Mouse (Mus musculus): ENCODE data around the gene Gpr137. TPM values are rescaled to one million over a fixed set of nuclear protein-coding genes. Genes with fewer than 3 reads are reported as not detected.
A peak's percentile ranks its signal among the peaks of the same experiment; 100 is the strongest.

Gene Gpr137
- polyA plus RNA-seq, 1 experiment from 2014 or later: 27.4 TPM

- peak within 1 kb of the TSS; percentile 85 for H3K9ac ChIP-seq (ENCODE audit: low read depth, low read length)
- peak within 1 kb of the TSS; percentile 91 for H3K4me2 ChIP-seq (replicated peaks; ENCODE audit: low read depth, low read length)
- H3K36me3 ChIP-seq (ENCODE audit: control insufficient read depth, insufficient read depth, low read length): no peaks in the 10 kb centered on the region; the same call in 1 of the 2 replicates
- peaks cover 35% of the 10 kb centered on the region for H3K27me3 ChIP-seq (ENCODE audit: control insufficient read depth, insufficient read depth, low read length)
- ATAC-seq (ENCODE audit: low FRiP score, low TSS enrichment): peak; percentile 93
- H3K27ac ChIP-seq (ENCODE audit: low read depth, low read length): peak within 1 kb of the TSS; percentile 71
- H3K9me3 ChIP-seq (ENCODE audit: control insufficient read depth, low read length): peaks cover 4% of the 10 kb centered on the region; the same call in 1 of the 2 replicates
- WGBS: under 1% methylated on average over 63 of the region's 66 CpGs
- H3K4me1 ChIP-seq (ENCODE audit: control insufficient read depth, insufficient read depth, low read length): peaks cover 18% of the 10 kb centered on the region
- H3K4me3 ChIP-seq (ENCODE audit: low read length): peak within 1 kb of the TSS; percentile 73
Measured at GRCm38 (mm10) chr19:6921647-6922567, 20.4 kb downstream of the Gpr137 start, which contains the start of gene Esrra. Esrra (minus strand) TSS chr19:6921813.

- H3K4me1 ChIP-seq (ENCODE audit: control insufficient read depth, insufficient read depth, low read length): peaks cover 18% of the 10 kb centered on the region
- H3K27ac ChIP-seq (ENCODE audit: low read depth, low read length): peak overlapping the region; percentile 71
- peak overlapping the region; percentile 85 for H3K9ac ChIP-seq (ENCODE audit: low read depth, low read length)
- peak; percentile 20 for ATAC-seq (ENCODE audit: low FRiP score, low TSS enrichment)
- H3K27me3 ChIP-seq (ENCODE audit: control insufficient read depth, insufficient read depth, low read length): peaks cover 26% of the 10 kb centered on the region
- H3K4me3 ChIP-seq (ENCODE audit: low read length): peak overlapping the region; percentile 73
- 1% methylated on average over 44 of the region's 48 CpGs for WGBS
- H3K36me3 ChIP-seq (ENCODE audit: control insufficient read depth, insufficient read depth, low read length): no peaks in the 10 kb centered on the region; the same call in 1 of the 2 replicates
- peaks cover under 1% of the 10 kb centered on the region; the same call in 1 of the 2 replicates for H3K9me3 ChIP-seq (ENCODE audit: control insufficient read depth, low read length)
- peak overlapping the region; percentile 91 for H3K4me2 ChIP-seq (replicated peaks; ENCODE audit: low read depth, low read length)
Measured at GRCm38 (mm10) chr19:6920741-6921636, 21.3 kb downstream of the Gpr137 start.

GRCm38 (mm10) chr19:6919876-6920740 is 22.2 kb downstream of the Gpr137 start:
- H3K4me1 ChIP-seq (ENCODE audit: control insufficient read depth, insufficient read depth, low read length): peaks cover 18% of the 10 kb centered on the region
- peak overlapping the region; percentile 73 for H3K4me3 ChIP-seq (ENCODE audit: low read length)
- H3K9ac ChIP-seq (ENCODE audit: low read depth, low read length): peak overlapping the region; percentile 85
- no peaks in the 10 kb centered on the region for H3K9me3 ChIP-seq (ENCODE audit: control insufficient read depth, low read length)
- H3K36me3 ChIP-seq (ENCODE audit: control insufficient read depth, insufficient read depth, low read length): no peaks in the 10 kb centered on the region; the same call in 1 of the 2 replicates
- peak overlapping the region; percentile 91 for H3K4me2 ChIP-seq (replicated peaks; ENCODE audit: low read depth, low read length)
- H3K27me3 ChIP-seq (ENCODE audit: control insufficient read depth, insufficient read depth, low read length): peaks cover 17% of the 10 kb centered on the region
- 31% methylated on average over 8 of the region's 8 CpGs for WGBS
- H3K27ac ChIP-seq (ENCODE audit: low read depth, low read length): peak overlapping the region; percentile 71; the same call in 1 of the 2 replicates
- peak; percentile 7; the same call in 1 of the 2 replicates for ATAC-seq (ENCODE audit: low FRiP score, low TSS enrichment)

DNA sequence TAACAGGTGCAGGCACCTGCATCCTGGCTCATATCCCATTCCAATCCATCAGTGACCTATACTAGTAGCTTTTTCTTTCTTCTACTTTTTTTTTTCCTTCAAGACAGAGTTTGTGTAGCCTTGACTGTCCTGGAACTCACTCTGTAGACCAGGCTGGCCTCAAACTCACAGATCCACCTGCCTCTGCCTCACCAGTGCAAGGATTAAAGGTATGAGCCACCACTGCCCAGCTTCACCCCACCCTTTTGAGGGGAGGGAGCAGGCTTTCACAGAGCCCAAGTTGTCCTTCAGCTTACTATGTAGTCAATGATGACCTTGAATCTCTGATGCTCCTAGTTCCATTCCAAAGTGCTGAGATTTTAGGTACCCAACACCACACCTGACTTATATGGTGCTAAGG is 22.8 kb downstream of the Gpr137 start:
- H3K27me3 ChIP-seq (ENCODE audit: control insufficient read depth, insufficient read depth, low read length): peaks cover 11% of the 10 kb centered on the region
- H3K9me3 ChIP-seq (ENCODE audit: control insufficient read depth, low read length): no peaks in the 10 kb centered on the region
- H3K27ac ChIP-seq (ENCODE audit: low read depth, low read length): no peak overlapping the region
- H3K36me3 ChIP-seq (ENCODE audit: control insufficient read depth, insufficient read depth, low read length): no peaks in the 10 kb centered on the region; the same call in 1 of the 2 replicates
- no peak for ATAC-seq (ENCODE audit: low FRiP score, low TSS enrichment)
- no peak overlapping the region for H3K4me3 ChIP-seq (ENCODE audit: low read length)
- no peak overlapping the region for H3K9ac ChIP-seq (ENCODE audit: low read depth, low read length)
- H3K4me1 ChIP-seq (ENCODE audit: control insufficient read depth, insufficient read depth, low read length): peaks cover 15% of the 10 kb centered on the region
- H3K4me2 ChIP-seq (replicated peaks; ENCODE audit: low read depth, low read length): no peak overlapping the region

DNA sequence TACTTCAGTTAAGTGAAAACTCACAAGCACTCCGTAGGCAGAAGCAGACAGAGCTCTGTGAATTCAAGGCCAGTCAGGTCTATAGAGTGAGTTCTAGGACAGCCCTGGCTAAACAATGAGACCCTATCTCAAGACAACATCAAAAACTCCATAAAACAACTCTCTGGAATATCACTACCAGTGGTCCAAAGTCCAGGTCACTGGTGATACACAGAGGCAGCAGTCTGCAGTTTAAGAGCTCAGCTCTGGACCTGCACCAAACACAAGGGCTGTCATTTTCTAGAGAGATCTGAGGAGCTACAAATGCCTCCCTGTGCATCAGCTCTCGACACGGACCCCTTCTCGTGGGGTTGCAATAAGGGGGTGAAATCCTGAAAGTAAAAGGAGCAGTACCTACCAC is 24.0 kb downstream of the Gpr137 start:
- Histone ChIP-seq H3K36me3 (ENCODE audit: control insufficient read depth, insufficient read depth, low read length) (peaks cover 6% of the 10 kb centered on the region), H3K4me2 (replicated peaks; ENCODE audit: low read depth, low read length) (no peak overlapping the region), H3K9ac (ENCODE audit: low read depth, low read length) (no peak overlapping the region), H3K27ac (ENCODE audit: low read depth, low read length) (no peak overlapping the region), H3K9me3 (ENCODE audit: control insufficient read depth, low read length) (no peaks in the 10 kb centered on the region), H3K4me3 (ENCODE audit: low read length) (no peak overlapping the region), H3K4me1 (ENCODE audit: control insufficient read depth, insufficient read depth, low read length) (peaks cover 15% of the 10 kb centered on the region), H3K27me3 (ENCODE audit: control insufficient read depth, insufficient read depth, low read length) (peaks cover 5% of the 10 kb centered on the region)
- ATAC-seq (ENCODE audit: low FRiP score, low TSS enrichment): no peak
- 90% methylated on average over 4 of the region's 4 CpGs for WGBS

DNA sequence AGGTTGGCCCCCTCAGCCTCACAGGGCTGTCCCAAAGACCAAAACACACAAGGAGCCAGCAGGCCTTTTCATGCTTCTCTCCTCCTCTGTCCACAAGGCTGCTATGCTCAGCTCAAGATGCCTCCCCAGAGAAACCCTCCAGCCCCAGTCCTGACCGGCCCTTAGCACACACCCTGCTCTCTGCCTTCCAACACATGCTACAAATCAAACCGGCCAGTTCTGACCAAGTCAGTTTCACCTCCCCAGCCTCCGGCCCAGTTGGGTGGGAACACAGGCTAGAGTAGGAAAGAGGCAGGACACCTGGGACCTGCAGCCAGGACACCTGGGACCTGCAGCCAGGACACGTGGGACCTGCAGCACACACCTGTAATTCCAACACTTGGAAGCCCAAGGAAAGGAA is 25.8 kb downstream of the Gpr137 start:
- H3K4me1 ChIP-seq (ENCODE audit: control insufficient read depth, insufficient read depth, low read length): peaks cover 15% of the 10 kb centered on the region
- 70% methylated on average over 4 of the region's 4 CpGs for WGBS
- no peak overlapping the region for H3K9ac ChIP-seq (ENCODE audit: low read depth, low read length)
- H3K4me2 ChIP-seq (replicated peaks; ENCODE audit: low read depth, low read length): no peak overlapping the region
- H3K4me3 ChIP-seq (ENCODE audit: low read length): no peak overlapping the region
- no peak overlapping the region for H3K27ac ChIP-seq (ENCODE audit: low read depth, low read length)
- H3K36me3 ChIP-seq (ENCODE audit: control insufficient read depth, insufficient read depth, low read length): peaks cover 25% of the 10 kb centered on the region
- ATAC-seq (ENCODE audit: low FRiP score, low TSS enrichment): no peak
- H3K27me3 ChIP-seq (ENCODE audit: control insufficient read depth, insufficient read depth, low read length): no peaks in the 10 kb centered on the region
- H3K9me3 ChIP-seq (ENCODE audit: control insufficient read depth, low read length): no peaks in the 10 kb centered on the region

- WGBS: 82% methylated on average over 4 of the region's 4 CpGs
- Histone ChIP-seq H3K4me3 (ENCODE audit: low read length) (no peak overlapping the region), H3K4me2 (replicated peaks; ENCODE audit: low read depth, low read length) (no peak overlapping the region), H3K9me3 (ENCODE audit: control insufficient read depth, low read length) (no peaks in the 10 kb centered on the region), H3K27me3 (ENCODE audit: control insufficient read depth, insufficient read depth, low read length) (no peaks in the 10 kb centered on the region), H3K4me1 (ENCODE audit: control insufficient read depth, insufficient read depth, low read length) (peaks cover 13% of the 10 kb centered on the region), H3K36me3 (ENCODE audit: control insufficient read depth, insufficient read depth, low read length) (peaks cover 30% of the 10 kb centered on the region), H3K9ac (ENCODE audit: low read depth, low read length) (no peak overlapping the region), H3K27ac (ENCODE audit: low read depth, low read length) (no peak overlapping the region)
- no peak for ATAC-seq (ENCODE audit: low FRiP score, low TSS enrichment)
Measured at GRCm38 (mm10) chr19:6915276-6915675, 27.0 kb downstream of the Gpr137 start.

- no peak overlapping the region for H3K9ac ChIP-seq (ENCODE audit: low read depth, low read length)
- peaks cover 30% of the 10 kb centered on the region for H3K36me3 ChIP-seq (ENCODE audit: control insufficient read depth, insufficient read depth, low read length)
- no peak overlapping the region for H3K4me3 ChIP-seq (ENCODE audit: low read length)
- no peak overlapping the region for H3K27ac ChIP-seq (ENCODE audit: low read depth, low read length)
- H3K4me2 ChIP-seq (replicated peaks; ENCODE audit: low read depth, low read length): no peak overlapping the region
- WGBS: 93% methylated on average over 9 of the region's 9 CpGs
- ATAC-seq (ENCODE audit: low FRiP score, low TSS enrichment): no peak
- H3K4me1 ChIP-seq (ENCODE audit: control insufficient read depth, insufficient read depth, low read length): peaks cover 7% of the 10 kb centered on the region; the same call in 1 of the 2 replicates
- H3K9me3 ChIP-seq (ENCODE audit: control insufficient read depth, low read length): no peaks in the 10 kb centered on the region
- H3K27me3 ChIP-seq (ENCODE audit: control insufficient read depth, insufficient read depth, low read length): no peaks in the 10 kb centered on the region
Measured at GRCm38 (mm10) chr19:6914540-6914939, 27.7 kb downstream of the Gpr137 start.
